Mouse (Mus musculus) liver (tissue): ENCODE results near the gene Atg4b.
"Not testable (repeated sequence)": the region's sequence is repeated elsewhere in the genome, so short reads cannot be mapped to it uniquely, and the experiment has no call there.

Experiments
- DNase-seq: peaks from one replicate; pipeline ENCODE4 v3.0.0-alpha.2; 2020; ENCODE audit warnings: mixed read lengths

Atg4b gene

DNA sequence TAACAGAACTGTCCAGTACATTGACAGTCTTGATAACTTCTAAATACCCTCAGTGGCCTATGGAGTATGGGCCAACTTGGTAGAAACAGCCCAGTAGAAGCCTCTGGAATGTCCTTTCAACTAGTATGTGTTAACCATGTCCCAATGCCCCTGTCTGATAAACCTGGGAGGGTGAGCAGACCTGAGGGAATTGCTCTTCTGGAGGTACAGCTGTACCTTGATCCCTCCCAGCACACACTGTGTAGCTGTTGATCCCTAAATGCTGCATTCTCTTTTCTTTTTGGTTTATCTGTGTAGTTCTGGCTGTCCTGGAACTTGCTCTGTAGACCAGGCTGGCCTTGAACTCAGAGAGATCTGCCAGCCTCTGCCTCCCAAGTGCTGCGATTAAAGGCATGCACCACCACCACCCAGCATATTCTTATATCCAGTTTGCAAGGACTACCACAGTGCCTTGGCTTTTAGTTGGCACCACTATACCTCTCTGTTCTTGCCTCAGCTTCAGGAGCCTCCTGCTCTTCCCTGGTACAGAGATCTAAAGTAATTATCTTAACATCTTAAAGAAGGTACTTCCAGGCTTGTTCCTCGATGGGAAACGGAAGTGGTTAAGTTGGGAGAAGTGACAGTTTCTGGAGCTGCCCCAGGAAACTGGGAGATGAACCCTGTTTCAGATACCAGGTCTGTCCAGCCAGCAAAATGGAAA, 72.6 kb downstream of the Atg4b start:
- no peak for DNase-seq

GRCm38 (mm10) chr1:93824609-93825008, 73.3 kb downstream of the Atg4b start, which contains the start of gene D2hgdh:
TSS of gene D2hgdh (plus strand) at chr1:93824909.
- peak; percentile 30 for DNase-seq

DNA sequence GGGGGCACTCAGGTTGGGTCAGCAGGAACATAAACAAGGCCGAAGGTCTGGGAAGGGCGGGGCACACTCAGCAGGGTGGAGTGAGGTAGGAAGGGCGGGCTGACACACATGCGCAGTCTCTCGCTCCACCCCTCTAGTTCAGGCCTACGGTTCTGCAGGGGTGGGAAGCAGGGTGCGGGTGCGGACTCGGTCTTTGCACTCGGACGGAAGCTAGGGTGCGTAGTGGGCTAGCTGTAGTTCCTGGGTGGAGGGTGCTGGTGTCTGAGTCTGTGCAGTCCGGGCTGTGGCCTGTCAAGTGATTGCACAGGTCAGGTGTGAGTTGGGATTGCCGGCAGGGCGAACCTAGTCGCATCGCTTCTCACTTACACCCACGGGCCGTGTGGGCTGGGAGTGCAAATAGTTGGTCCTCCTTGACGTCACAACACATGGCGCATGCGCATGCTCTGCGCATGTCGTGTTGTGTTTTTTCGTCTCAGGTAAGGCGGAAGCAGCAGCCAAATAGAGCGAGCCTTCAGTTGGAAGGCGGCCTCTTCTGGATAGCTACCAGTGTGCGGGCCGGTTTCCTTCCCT, 73.9 kb downstream of the Atg4b start:
- DNase-seq: peak; percentile 96

DNA sequence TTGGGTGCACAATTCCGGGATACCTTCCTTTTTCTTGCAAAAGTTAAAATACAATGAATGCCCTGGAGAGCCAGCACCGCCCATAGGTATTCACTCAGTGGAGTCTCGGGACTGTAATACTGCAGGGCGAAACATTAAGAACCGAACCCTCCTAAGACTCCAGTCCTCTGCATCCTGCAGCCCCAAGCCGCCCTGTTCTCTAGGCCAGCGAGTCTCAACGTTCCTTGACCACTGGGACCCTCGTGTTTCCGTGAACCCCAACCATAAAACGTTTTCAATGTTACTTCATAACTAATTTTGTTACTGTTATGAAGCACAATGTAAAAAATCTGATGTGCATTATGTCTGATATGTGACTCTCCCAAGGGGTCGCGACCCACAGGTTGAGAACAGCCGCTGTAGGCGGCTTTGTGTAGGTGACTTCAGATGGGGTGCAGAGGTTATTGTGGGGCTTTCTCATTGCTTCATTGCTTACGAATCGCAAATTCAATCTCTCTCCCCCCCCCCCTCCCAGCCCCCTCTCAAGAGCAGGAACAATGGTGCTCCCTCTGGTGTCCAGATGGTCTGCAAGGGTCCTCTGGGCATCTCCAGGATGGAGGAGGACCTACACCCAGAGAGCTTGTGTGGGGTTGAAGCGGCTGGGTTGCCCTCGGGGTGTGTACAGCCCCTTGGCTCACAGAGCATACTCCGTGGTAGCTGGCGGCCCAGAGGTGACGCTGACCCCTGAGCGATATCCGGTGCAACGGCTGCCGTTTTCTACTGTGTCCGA, 74.7 kb downstream of the Atg4b start:
- DNase-seq: peak; percentile 17

GRCm38 (mm10) chr1:93826540-93826835, 75.2 kb downstream of the Atg4b start:
- DNase-seq: no peak

GRCm38 (mm10) chr1:93832754-93833360, 81.6 kb downstream of the Atg4b start:
- not testable (repeated sequence) for DNase-seq

DNA sequence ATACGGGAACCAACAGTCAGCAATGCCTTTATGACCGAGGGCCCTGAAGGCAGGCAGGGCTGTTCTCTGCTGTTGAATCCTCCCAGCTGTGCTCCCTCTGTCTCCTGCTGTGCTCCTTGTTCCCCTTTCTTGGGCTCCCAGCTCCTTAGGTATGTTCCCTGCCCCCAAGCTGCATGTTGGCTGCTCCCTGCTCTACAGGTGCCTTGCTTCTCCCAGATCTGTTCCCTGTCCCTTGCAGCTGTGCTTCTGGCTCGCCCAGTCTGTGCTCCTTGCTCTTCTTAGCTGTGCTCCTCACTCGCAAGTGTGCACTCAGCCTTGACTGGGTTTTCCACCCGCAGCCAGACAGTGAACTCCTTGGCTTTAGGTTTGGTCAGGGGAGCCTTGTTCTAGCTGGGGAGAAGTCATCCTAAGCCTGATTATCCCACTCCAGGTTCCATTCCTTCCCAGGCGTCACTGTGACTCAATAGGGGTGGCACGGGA, 83.4 kb downstream of the Atg4b start:
- no peak for DNase-seq

- no peak for DNase-seq
Measured at GRCm38 (mm10) chr1:93835211-93835610, 83.9 kb downstream of the Atg4b start.

DNA sequence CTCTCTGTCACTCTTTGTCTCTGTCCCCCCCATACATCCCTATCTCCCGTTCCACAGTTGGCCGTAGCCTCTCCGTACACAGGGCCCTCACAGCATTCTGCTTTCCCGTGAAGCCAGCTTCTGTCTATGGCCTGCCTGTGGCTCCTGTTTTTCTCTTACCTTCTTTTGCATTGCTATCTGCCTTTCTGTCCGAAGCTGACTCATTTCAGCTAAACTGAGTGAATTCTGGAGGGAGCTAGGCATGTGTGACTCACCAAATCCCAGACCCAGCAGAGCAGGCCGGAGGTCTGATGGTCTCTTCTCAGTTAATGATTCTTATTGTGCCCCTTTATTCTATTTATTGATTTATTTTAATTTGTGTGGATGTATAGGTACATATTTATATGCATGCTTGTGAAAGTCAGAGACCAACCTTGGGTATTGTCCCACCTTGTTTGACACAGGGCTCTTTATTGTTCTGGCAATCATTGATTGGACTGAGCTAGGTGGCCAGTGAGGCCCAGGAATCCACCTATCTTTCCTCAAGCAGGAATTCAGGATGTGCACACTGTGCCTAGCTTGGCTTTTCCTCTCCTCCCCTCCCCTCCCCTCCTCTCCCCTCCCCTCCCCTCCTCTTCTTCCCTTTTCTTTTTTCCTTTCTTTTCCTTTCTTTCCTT, 84.7 kb downstream of the Atg4b start:
- no peak for DNase-seq

DNA sequence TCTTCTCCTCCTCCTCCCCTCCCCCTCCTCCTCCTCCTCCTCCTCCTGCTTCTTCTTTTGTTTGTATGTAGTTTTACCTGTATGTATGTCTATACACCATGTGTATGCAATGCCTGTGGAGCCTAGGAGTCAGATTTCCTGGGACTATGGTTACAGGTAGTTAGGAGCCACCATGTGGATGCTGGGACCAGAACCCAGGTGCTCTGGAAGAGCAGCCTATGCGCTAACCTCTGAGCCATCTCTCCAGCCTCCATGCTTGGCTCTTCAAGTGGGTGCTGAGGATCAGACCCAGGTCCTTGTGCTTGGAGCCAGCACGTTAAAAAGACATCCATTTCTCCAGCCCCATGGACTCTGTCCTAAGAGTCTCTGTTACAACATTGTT, 85.2 kb downstream of the Atg4b start:
- DNase-seq: no peak

DNA sequence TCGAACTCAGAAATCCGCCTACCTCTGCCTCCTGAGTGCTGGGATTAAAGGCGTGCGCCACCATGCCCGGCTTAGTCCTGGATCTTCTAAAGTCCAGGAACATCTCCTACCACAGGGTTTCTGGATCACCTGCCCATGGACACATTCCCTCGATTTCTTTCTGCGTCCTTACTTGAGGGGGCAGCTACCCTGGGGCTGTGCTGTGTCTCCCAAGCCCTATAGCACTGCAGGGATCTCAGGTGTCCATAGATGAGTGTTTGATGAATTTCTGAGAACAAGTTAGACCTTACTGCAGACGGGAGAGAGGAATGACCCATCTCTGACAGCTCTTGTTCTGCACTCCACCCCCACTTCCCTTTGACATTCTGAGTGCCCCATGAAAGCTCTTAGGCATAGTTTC, 86.0 kb downstream of the Atg4b start:
- no peak for DNase-seq

- DNase-seq: not testable (repeated sequence)
Measured at GRCm38 (mm10) chr1:93838569-93838968, 87.3 kb downstream of the Atg4b start.
